In the genomic region with DNA sequence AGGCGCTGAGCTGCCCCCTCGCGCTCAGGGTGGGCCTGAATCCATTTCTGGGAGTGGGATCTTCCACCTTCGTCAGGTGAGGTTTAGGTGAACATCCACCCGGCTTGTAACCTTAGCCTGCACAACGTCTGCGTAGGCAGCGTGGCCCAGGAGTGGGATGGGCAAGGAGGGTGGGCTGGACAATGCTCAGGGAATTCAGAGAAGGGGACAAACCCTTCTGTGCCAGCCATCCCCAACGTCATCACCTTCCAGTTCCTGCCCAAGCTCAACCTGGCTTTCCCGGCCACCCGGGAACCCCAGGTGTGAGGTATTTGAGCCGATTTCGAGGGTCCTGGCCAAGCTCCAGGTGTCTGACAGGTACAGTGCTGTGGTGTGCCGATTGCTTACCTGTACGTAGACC, we compare ENCODE assay signal across 8 mouse cellular contexts. TPM values are rescaled to one million over a fixed set of nuclear protein-coding genes. Genes with fewer than 3 reads are reported as not detected.
DNase-seq lines count a peak whose midpoint lies in the region; ATAC-seq and TF ChIP-seq lines count a peak whose summit lies in the region.

No protein-coding gene starts in this region.

- H3K4me1 ChIP-seq in kidney, embryonic 14.5 days (ENCODE audit: control insufficient read depth, insufficient read depth, low read length), result peaks cover 16% of the 10 kb centered on the region; the same call in 1 of the 2 replicates
- peaks cover 0 to 9% of the 10 kb centered on the region in 2 experiments; a peak in 3 of 4 replicates for H3K4me1 ChIP-seq in MEL (ENCODE audit: control insufficient read depth in 1 of 2, insufficient read depth in 2 of 2, low read length in 2 of 2)
- peaks cover 38% of the 10 kb centered on the region for H3K4me1 ChIP-seq in erythroblast, embryonic 14.5 days (ENCODE audit: control insufficient read depth)
- H3K4me1 ChIP-seq in limb, embryonic 15.5 days, result peaks cover 15% of the 10 kb centered on the region
- H3K4me1 ChIP-seq in stomach, postnatal 0 days (replicated peaks; ENCODE audit: control insufficient read depth, insufficient read depth), result peaks cover 3% of the 10 kb centered on the region; the same call in 1 of the 2 replicates

- peak overlapping the region; percentile 76 for H3K4me2 ChIP-seq in kidney, embryonic 14.5 days (replicated peaks; ENCODE audit: low read depth, low read length)
- peak overlapping the region; percentile 89 for H3K4me2 ChIP-seq in limb, embryonic 15.5 days
- H3K4me2 ChIP-seq in stomach, postnatal 0 days (replicated peaks; ENCODE audit: low read depth), result peak overlapping the region; percentile 94

- no peak for TF ChIP-seq POLR2A in MEL (IDR thresholded peaks at IDR 0.05; ENCODE audit: control insufficient read depth in 1 of 2, insufficient read depth in 1 of 2, low read depth in 1 of 2, low read length in 2 of 2, poor library complexity in 1 of 2)

- 6% methylated on average over 15 of the region's 15 CpGs for WGBS in kidney, embryonic 14.5 days
- WGBS in limb, embryonic 15.5 days, result 6% methylated on average over 15 of the region's 15 CpGs
- 2% methylated on average over 15 of the region's 15 CpGs for WGBS in stomach, postnatal 0 days

- H3K79me2 ChIP-seq in MEL (ENCODE audit: control insufficient read depth, insufficient read depth, low read length, poor library complexity), result peaks cover 26% of the 10 kb centered on the region

- peak overlapping the region; percentile 69 for H3K4me3 ChIP-seq in kidney, embryonic 14.5 days (ENCODE audit: low read length)
- peak overlapping the region; percentile 81 to 96 for H3K4me3 ChIP-seq in MEL (ENCODE audit: control insufficient read depth in 1 of 2, insufficient read depth in 1 of 2, low read depth in 2 of 2, low read length in 2 of 2)
- H3K4me3 ChIP-seq in erythroblast, embryonic 14.5 days (replicated peaks), result peak overlapping the region; percentile 79
- H3K4me3 ChIP-seq in limb, embryonic 15.5 days, result peak overlapping the region; percentile 86
- peak overlapping the region; percentile 79 for H3K4me3 ChIP-seq in stomach, postnatal 0 days (ENCODE audit: low read depth, low read length)

- peak overlapping the region; percentile 84 for H3K9ac ChIP-seq in kidney, embryonic 14.5 days (ENCODE audit: low read depth, low read length)
- peak overlapping the region; percentile 94 for H3K9ac ChIP-seq in MEL (ENCODE audit: control insufficient read depth, low read depth, low read length, poor library complexity, severe bottlenecking)
- peak overlapping the region; percentile 83 for H3K9ac ChIP-seq in limb, embryonic 15.5 days
- H3K9ac ChIP-seq in stomach, postnatal 0 days (ENCODE audit: low read length), result peak overlapping the region; percentile 87

- no peak for TF ChIP-seq CTCF in MEL (IDR thresholded peaks at IDR 0.05 in 2 of 3, conservative IDR thresholded peaks at IDR 0.05 in 1 of 3; ENCODE audit: control insufficient read depth in 1 of 3, insufficient read depth in 1 of 3, low read depth in 2 of 3, low read length in 3 of 3, poor library complexity in 1 of 3, severe bottlenecking in 1 of 3)
- no peak for TF ChIP-seq CTCF in stomach, postnatal 0 days (IDR thresholded peaks at IDR 0.05; ENCODE audit: low read depth)

- H3K27ac ChIP-seq in kidney, embryonic 14.5 days (ENCODE audit: low read depth, low read length), result peak overlapping the region; percentile 76
- H3K27ac ChIP-seq in MEL (ENCODE audit: control insufficient read depth, low read depth, low read length), result peak overlapping the region; percentile 58
- peak overlapping the region; percentile 87 for H3K27ac ChIP-seq in limb, embryonic 15.5 days
- H3K27ac ChIP-seq in stomach, postnatal 0 days (replicated peaks), result peak overlapping the region; percentile 88

- no peaks in the 10 kb centered on the region for H3K27me3 ChIP-seq in kidney, embryonic 14.5 days (ENCODE audit: control insufficient read depth, insufficient read depth, low read length)
- H3K27me3 ChIP-seq in MEL (ENCODE audit: control insufficient read depth in 1 of 2, insufficient read depth in 2 of 2, low read length in 2 of 2), result no peaks in the 10 kb centered on the region
- no peaks in the 10 kb centered on the region for H3K27me3 ChIP-seq in erythroblast, embryonic 14.5 days (ENCODE audit: control insufficient read depth)
- H3K27me3 ChIP-seq in limb, embryonic 15.5 days, result no peaks in the 10 kb centered on the region
- no peaks in the 10 kb centered on the region for H3K27me3 ChIP-seq in stomach, postnatal 0 days (ENCODE audit: control insufficient read depth, insufficient read depth, low read length)

- peaks cover 43% of the 10 kb centered on the region for H3K36me3 ChIP-seq in kidney, embryonic 14.5 days (ENCODE audit: control insufficient read depth, insufficient read depth, low read length)
- peaks cover 9 to 10% of the 10 kb centered on the region in 2 experiments for H3K36me3 ChIP-seq in MEL (ENCODE audit: control insufficient read depth in 1 of 2, insufficient read depth in 2 of 2, low read length in 2 of 2)
- H3K36me3 ChIP-seq in erythroblast, embryonic 14.5 days (ENCODE audit: control insufficient read depth), result peaks cover 46% of the 10 kb centered on the region
- H3K36me3 ChIP-seq in limb, embryonic 15.5 days, result peaks cover 39% of the 10 kb centered on the region
- peaks cover 20% of the 10 kb centered on the region for H3K36me3 ChIP-seq in stomach, postnatal 0 days (ENCODE audit: control insufficient read depth, insufficient read depth, low read length)

- no peak for TF ChIP-seq RAD21 in MEL (IDR thresholded peaks at IDR 0.05; ENCODE audit: low read depth, low read length)

- no peaks in the 10 kb centered on the region for H3K9me3 ChIP-seq in kidney, embryonic 14.5 days (ENCODE audit: control insufficient read depth, low read length)
- no peaks in the 10 kb centered on the region for H3K9me3 ChIP-seq in MEL (replicated peaks; ENCODE audit: insufficient read depth, low read length)
- H3K9me3 ChIP-seq in erythroblast, embryonic 14.5 days (ENCODE audit: control insufficient read depth, low read length), result no peaks in the 10 kb centered on the region
- H3K9me3 ChIP-seq in limb, embryonic 15.5 days, result no peaks in the 10 kb centered on the region
- no peaks in the 10 kb centered on the region for H3K9me3 ChIP-seq in stomach, postnatal 0 days (ENCODE audit: control insufficient read depth, low read length)

- DNase-seq in kidney, adult 8-10 months, result no peak
- no peak for DNase-seq in MEL (ENCODE audit: low read depth, low spot score)
- DNase-seq in stomach, postnatal 0 days (ENCODE audit: low spot score), result no peak
- DNase-seq in right cerebral cortex, postnatal 14 days, result no peak

- ATAC-seq in kidney, embryonic 14.5 days (ENCODE audit: low FRiP score, low TSS enrichment), result peak; percentile 42
- no peak for ATAC-seq in limb, embryonic 15.5 days (ENCODE audit: insufficient number of reproducible peaks, low FRiP score, low TSS enrichment, low read depth)
- peak; percentile 2; the same call in 1 of the 2 replicates for ATAC-seq in stomach, postnatal 0 days (ENCODE audit: low FRiP score, low TSS enrichment)
- ATAC-seq in inflammation-experienced regulatory T-cells, adult 6 months, result no peak

- TF ChIP-seq EP300 in MEL (IDR thresholded peaks at IDR 0.05; ENCODE audit: low read depth in 1 of 2, low read length in 2 of 2), result no peak
- no peak for TF ChIP-seq EP300 in stomach, postnatal 0 days (optimal IDR thresholded peaks at IDR 0.05)

RNA-seq across cellular contexts. Expression of gene Hyou1, which starts 0.6 kb away (rescaled TPM):
- 23.2 and 45.2 TPM in 2 replicates for polyA plus RNA-seq in kidney, embryonic 14.5 days (2014; fragmentation: Nextera tagmentation; extraction: Ambion mirVana)
- total RNA-seq in MEL (2012; rRNA removed), result 137 and 186 TPM in 2 replicates
- 100 to 1,000 TPM in 1 of 2 experiments, not detected in 1; 160 TPM for polyA plus RNA-seq in MEL (2012; ENCODE audit: insufficient read depth in 1 of 2, insufficient read length in 2 of 2, low read depth in 1 of 2, low replicate concordance in 2 of 2, missing spikeins in 1 of 2)
- polyA plus RNA-seq in erythroblast, embryonic 14.5 days (2012), result 0.69 and 0.80 TPM in 2 replicates
- 27.5 and 32.5 TPM in 2 replicates for polyA plus RNA-seq in limb, embryonic 15.5 days (2015; fragmentation: Nextera tagmentation; extraction: Ambion mirVana)
- 18.0 and 18.5 TPM in 2 replicates for polyA plus RNA-seq in stomach, postnatal 0 days (2015; fragmentation: Nextera tagmentation; extraction: Ambion mirVana)
- 10 to 100 TPM; 14.0 to 21.4 (median 18.2) TPM for polyA plus RNA-seq in inflammation-experienced regulatory T-cells, adult 6 months (2017; shearing (Covaris generic))

RNA-seq across cellular contexts. Expression of gene Slc37a4, which starts 16.8 kb away (rescaled TPM):
- polyA plus RNA-seq in kidney, embryonic 14.5 days (2014; fragmentation: Nextera tagmentation; extraction: Ambion mirVana), result 29.9 and 37.8 TPM in 2 replicates
- 29.0 and 31.9 TPM in 2 replicates for total RNA-seq in MEL (2012; rRNA removed)
- polyA plus RNA-seq in MEL (2012; ENCODE audit: insufficient read depth in 1 of 2, insufficient read length in 2 of 2, low read depth in 1 of 2, low replicate concordance in 2 of 2, missing spikeins in 1 of 2), result 10 to 100 TPM in 1 of 2 experiments, not detected in 1; 35.3 TPM
- 0.23 and 0.31 TPM in 2 replicates for polyA plus RNA-seq in erythroblast, embryonic 14.5 days (2012)
- polyA plus RNA-seq in limb, embryonic 15.5 days (2015; fragmentation: Nextera tagmentation; extraction: Ambion mirVana), result 16.2 and 18.3 TPM in 2 replicates
- 18.1 and 18.4 TPM in 2 replicates for polyA plus RNA-seq in stomach, postnatal 0 days (2015; fragmentation: Nextera tagmentation; extraction: Ambion mirVana)
- polyA plus RNA-seq in inflammation-experienced regulatory T-cells, adult 6 months (2017; shearing (Covaris generic)), result 10 to 100 TPM; 13.6 to 24.2 (median 18.2) TPM

RNA-seq across cellular contexts. Expression of gene Vps11, which starts 18.4 kb away (rescaled TPM):
- 18.0 and 28.1 TPM in 2 replicates for polyA plus RNA-seq in kidney, embryonic 14.5 days (2014; fragmentation: Nextera tagmentation; extraction: Ambion mirVana)
- 18.4 and 18.6 TPM in 2 replicates for total RNA-seq in MEL (2012; rRNA removed)
- polyA plus RNA-seq in MEL (2012; ENCODE audit: insufficient read depth in 1 of 2, insufficient read length in 2 of 2, low read depth in 1 of 2, low replicate concordance in 2 of 2, missing spikeins in 1 of 2), result 10 to 100 TPM in 1 of 2 experiments, not detected in 1; 27.1 TPM
- 1.4 and 1.5 TPM in 2 replicates for polyA plus RNA-seq in erythroblast, embryonic 14.5 days (2012)
- polyA plus RNA-seq in limb, embryonic 15.5 days (2015; fragmentation: Nextera tagmentation; extraction: Ambion mirVana), result 29.6 and 30.7 TPM in 2 replicates
- polyA plus RNA-seq in stomach, postnatal 0 days (2015; fragmentation: Nextera tagmentation; extraction: Ambion mirVana), result 15.8 and 18.2 TPM in 2 replicates
- 10 to 100 TPM; 28.7 to 54.8 (median 49.8) TPM for polyA plus RNA-seq in inflammation-experienced regulatory T-cells, adult 6 months (2017; shearing (Covaris generic))

RNA-seq across cellular contexts. Expression of gene Rps25, which starts 27.1 kb away (rescaled TPM):
- 2,593 and 3,221 TPM in 2 replicates for polyA plus RNA-seq in kidney, embryonic 14.5 days (2014; fragmentation: Nextera tagmentation; extraction: Ambion mirVana)
- total RNA-seq in MEL (2012; rRNA removed), result 2,496 and 2,743 TPM in 2 replicates
- 1,000 to 10,000 TPM in 1 of 2 experiments, not detected in 1; 3,114 TPM for polyA plus RNA-seq in MEL (2012; ENCODE audit: insufficient read depth in 1 of 2, insufficient read length in 2 of 2, low read depth in 1 of 2, low replicate concordance in 2 of 2, missing spikeins in 1 of 2)
- polyA plus RNA-seq in erythroblast, embryonic 14.5 days (2012), result 16.3 and 35.8 TPM in 2 replicates
- polyA plus RNA-seq in limb, embryonic 15.5 days (2015; fragmentation: Nextera tagmentation; extraction: Ambion mirVana), result 1,592 and 1,878 TPM in 2 replicates
- 2,137 and 2,228 TPM in 2 replicates for polyA plus RNA-seq in stomach, postnatal 0 days (2015; fragmentation: Nextera tagmentation; extraction: Ambion mirVana)
- 1,000 to 10,000 TPM; 2,506 to 3,849 (median 3,609) TPM for polyA plus RNA-seq in inflammation-experienced regulatory T-cells, adult 6 months (2017; shearing (Covaris generic))

RNA-seq across cellular contexts. Expression of gene Trappc4, which starts 27.5 kb away (rescaled TPM):
- 143 and 162 TPM in 2 replicates for polyA plus RNA-seq in kidney, embryonic 14.5 days (2014; fragmentation: Nextera tagmentation; extraction: Ambion mirVana)
- total RNA-seq in MEL (2012; rRNA removed), result 121 and 140 TPM in 2 replicates
- 100 to 1,000 TPM in 1 of 2 experiments, not detected in 1; 129 TPM for polyA plus RNA-seq in MEL (2012; ENCODE audit: insufficient read depth in 1 of 2, insufficient read length in 2 of 2, low read depth in 1 of 2, low replicate concordance in 2 of 2, missing spikeins in 1 of 2)
- polyA plus RNA-seq in erythroblast, embryonic 14.5 days (2012), result 0.37 and 0.65 TPM in 2 replicates
- 132 and 140 TPM in 2 replicates for polyA plus RNA-seq in limb, embryonic 15.5 days (2015; fragmentation: Nextera tagmentation; extraction: Ambion mirVana)
- polyA plus RNA-seq in stomach, postnatal 0 days (2015; fragmentation: Nextera tagmentation; extraction: Ambion mirVana), result 95.9 and 97.6 TPM in 2 replicates
- polyA plus RNA-seq in inflammation-experienced regulatory T-cells, adult 6 months (2017; shearing (Covaris generic)), result 100 to 1,000 TPM; 128 to 165 (median 154) TPM

Comparison
In these comparisons a context has a peak if more than half of its experiments do, and no peak if none do; other contexts are left out.
1. ATAC-seq: peak in kidney, embryonic 14.5 days (single experiment) and stomach, postnatal 0 days (single experiment); none in limb, embryonic 15.5 days (single experiment) and inflammation-experienced regulatory T-cells, adult 6 months (single experiment).
2. Peak in every context shown above with its lines, with median percentiles within 50 percentile points of each other: H3K27ac ChIP-seq, H3K4me2 ChIP-seq, H3K4me3 ChIP-seq and H3K9ac ChIP-seq.